Mouse (Mus musculus) v-Abl transformed pro-B cells (cell line): Measurements from ENCODE around the gene Ufsp1.
"Not testable (repeated sequence)": the region's sequence is repeated elsewhere in the genome, so short reads cannot be mapped to it uniquely, and the experiment has no call there.

ENCODE experiments used
- in situ Hi-C, 2 experiments: fragments of 400-800 bp; cut with MboI; formaldehyde crosslinking; loops; one replicate each; pipeline ENCODE4 v1.15.1; 2025; ENCODE audit not compliant: unreplicated experiment in 2 of 2

The Ufsp1 gene

DNA sequence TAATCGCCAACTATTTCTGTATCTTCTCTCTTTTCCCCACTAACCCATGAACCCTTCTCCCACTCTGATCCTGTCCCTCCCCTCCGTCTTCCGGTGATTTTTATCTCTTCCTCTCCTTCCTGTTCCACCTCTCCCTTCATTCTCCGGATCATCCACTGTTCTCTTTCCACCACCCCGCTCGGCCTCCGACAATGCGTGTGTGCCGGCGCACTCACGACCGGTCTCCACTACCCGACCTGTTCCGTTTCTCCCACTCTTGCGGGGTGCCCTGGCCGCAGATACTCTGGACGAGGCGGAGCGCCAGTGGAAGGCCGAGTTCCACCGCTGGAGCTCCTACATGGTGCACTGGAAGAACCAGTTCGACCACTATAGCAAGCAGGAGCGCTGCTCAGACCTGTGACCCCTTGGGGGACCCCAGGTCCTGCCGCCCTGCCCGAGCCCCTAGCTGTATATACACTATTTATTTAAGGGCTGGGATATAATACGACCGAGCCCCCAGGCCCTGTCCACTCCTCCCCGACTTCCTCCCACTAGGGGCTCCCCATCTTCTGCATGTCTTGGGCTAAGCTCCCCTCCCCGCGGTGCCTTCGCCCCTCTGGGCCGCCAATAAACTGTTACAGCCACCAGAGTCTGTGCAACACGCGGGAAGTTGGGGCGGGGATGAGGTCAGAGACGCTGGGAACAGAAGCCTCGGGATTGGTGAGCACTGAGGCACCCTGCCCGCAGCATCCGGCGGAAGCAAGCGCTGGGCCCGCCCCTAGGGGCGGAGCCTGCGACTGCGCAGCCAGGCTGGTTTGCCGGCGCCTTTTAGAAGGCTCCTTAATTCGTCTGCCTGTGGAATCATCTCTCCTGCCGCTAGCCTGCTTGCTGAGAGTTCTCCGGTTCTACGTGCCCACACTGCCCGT is at the start of gene Ufsp1:
Ufsp1 (plus strand) TSS at position 791 of the 905 bp plus-strand sequence.
- in situ Hi-C loops = loop anchor here (5.0 kb wide), 3 partner anchors 38 to 88 kb away; partner anchors contain the start of gene Slc12a9 (in 1 of the 2)

DNA sequence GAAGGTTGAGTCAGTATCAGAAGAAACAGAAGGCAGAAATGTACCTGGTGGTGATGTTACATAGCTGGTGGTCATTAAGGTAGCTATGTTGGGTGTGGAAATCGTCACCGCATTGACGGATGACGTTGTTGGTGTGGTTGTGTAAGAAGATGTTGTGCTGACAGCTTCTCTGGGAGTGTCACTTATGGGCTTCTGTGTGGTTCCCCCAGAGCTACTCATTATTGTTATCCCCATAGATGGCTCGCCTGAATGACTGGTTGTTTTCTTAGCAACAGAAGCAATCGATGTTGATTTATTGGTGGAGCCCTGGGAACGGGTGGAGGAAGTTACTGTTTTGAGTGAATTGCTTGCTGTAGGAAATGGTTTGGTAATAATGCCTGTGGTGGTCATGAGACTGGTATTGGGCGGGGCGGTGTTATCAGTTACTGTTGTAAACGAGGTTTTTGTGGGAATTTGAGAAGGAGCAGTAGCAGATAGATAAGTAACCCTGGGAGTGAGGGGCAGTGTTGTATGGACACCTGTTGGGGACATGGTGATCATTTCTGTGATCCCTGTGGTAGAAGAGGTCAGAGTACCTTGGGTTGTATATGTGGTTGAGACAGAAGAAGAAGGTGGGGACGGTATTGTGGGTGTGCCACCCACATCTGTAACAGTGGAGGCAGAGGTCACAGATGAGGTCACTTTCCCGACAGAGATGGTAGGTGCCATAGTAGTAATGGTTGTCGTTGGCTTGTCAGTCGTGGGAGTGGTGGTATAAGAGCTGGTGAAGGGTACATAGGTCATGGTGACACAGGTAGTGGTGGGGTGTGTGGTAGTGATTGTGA is 30.3 kb upstream of the Ufsp1 start:
- in situ Hi-C loops = no loop called here

DNA sequence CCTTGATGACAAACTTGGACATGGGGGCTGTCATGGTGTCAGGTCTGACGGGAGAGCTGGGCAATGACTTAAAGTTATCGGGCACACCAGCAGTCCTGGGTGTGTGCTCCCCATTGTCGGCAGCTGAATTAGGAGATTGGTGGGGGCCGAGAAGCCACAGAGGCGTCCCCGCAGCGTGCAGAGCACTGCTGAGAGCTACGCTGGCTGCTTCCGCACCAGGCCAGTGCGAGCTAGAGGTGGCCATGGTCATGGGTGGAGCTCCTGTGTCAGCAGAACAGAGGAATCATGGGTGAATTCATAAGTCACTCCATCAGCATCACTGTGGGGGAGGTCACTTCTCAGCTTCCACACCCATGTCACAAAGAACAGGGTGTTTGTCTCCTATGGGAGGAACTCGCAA is 29.6 kb upstream of the Ufsp1 start:
- in situ Hi-C loops = no loop called here

DNA sequence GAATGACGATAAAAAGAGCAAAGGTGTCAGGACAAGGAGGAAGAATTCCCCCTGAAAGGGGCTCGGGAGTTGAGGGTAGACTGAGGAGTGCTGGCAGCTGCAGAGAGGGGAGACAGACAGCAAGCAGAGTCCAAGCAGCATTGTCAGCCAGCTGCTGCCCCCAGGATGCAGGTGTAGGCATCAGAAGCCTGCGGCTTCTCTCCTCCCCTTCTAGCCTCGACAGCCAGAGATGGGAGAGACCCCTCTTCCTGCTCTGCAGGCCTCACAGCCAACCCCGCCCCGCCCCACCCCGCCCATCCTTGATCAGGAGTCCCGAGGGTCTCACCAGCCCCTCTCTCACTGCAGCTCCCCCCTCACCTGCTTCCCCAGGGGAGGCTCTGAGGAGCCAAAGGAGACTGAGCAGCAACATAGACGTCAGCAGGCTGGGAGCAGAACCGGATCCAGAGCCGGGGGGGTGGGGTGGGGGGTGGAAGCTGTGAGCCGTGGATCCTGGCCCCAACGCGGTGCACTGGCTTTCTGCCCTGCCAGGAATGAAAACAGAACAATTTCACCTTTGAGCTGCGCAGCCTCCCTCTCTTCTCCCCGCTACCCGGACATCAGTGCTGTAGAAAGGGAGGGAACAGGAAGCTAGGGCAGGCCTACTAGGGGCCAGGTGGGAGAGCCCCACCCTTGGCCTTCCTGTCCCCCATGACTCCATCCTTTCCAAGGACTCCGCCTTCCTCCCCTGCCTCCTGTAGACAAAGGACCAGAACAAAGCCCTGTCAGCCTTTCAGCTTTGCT is 26.1 kb upstream of the Ufsp1 start:
- in situ Hi-C loops = no loop called here

DNA sequence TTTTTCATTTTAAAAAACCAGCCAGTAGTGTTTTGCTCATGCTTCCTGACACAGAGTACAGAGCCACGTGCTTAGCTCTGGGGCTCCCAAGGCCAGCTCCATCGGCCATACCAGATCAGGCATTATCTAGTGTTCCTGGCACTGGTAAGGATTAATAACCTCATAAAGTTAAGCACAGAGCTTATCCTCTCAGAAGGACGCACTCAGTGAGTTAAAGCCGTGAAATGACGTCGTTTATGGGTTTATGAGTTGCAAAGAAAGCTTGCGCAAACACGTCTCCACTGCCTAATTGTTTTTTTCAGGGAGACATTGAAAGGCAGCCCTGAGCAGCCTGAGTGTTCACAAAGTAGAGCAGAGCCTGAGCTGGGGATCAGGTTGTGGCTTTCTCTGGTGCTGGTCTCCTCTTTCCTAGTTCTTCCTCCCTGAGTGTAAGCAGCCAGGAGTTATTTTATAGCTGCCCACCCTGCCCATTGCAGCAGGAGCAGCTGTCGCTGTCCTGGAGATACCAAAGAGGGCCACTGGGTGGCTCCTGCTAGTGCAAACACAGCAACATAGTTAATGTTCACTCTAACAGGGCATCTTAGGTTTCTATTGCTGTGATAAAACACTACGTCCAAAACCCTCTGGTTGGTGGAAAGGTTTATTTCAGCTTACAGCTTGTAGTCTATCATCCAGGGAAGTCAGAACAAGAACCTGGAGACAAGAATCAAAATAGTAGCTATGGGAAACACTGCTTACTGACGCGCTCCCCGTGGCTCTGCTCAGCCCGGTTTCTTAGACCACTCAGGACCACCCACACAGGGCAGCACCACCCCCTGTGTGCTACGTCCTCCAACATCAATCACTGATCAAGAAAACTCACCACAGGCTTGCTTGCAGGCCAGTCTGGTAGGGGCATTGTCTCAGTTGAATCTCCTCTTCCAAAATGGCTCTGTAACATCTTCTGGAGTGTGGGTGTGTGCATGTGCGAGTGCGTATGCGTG is 16.8 kb upstream of the Ufsp1 start:
- in situ Hi-C loops = no loop called here

DNA sequence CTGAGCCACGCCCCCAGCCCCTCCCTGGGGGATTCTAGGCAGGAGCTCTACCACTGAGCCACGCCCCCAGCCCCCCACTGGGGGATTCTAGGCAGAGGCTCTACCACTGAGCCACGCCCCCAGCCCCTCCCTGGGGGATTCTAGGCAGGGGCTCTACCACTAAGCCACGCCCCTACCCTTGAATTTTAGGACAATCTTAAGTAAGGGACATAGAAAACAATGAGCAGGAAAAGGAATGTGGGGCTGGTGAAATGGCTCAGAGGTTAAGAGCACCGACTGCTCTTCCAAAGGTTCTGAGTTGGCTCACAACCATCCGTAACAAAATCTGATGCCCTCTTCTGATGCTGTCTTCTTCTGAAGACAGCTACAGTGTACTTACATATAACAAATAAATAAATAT is 10.0 kb upstream of the Ufsp1 start:
- in situ Hi-C loops = not testable (repeated sequence)

DNA sequence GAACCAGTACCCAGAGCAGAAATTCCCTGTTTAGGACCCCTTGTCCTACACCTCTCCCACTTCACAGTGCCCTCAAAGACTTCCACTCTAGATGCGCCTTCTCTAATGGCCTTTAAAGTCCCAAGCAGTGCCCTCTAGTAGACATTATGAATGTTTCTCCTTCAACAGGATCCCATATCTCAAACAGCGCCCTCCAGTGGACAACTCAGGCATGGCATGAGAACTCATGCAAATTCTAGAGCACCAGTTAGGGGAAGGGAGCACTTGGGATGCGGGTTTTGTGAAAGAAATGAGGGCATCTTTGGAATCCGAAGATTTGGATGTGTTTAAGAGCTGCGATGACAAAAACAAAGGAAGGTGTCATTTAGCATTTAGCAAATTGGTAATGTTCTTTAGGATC is 9.4 kb upstream of the Ufsp1 start:
- in situ Hi-C loops = loop anchor here (5.0 kb wide), 3 partner anchors 97 to 153 kb away; no protein-coding TSS in a partner anchor

DNA sequence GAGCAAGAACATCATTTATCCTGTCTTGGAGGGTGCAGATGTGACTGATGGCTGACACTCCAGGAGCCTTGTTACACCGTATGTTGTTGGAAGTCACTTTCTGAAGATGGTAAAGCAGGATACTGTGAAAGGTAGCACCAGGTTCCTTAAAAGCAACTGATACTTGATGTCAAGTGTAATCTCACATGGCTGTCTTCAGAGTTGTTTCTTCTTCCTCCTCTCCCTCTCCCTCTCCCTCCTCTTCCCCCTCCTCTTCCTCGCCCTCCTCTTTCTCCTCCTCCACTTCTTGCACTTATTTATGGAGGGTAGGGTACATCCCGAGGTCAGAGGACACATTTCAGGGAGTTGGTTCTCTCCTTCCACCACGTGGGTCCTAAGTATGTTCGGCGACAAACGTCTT is 8.4 kb upstream of the Ufsp1 start:
- in situ Hi-C loops = loop anchor here (5.0 kb wide), 3 partner anchors 96 to 154 kb away; no protein-coding TSS in a partner anchor

DNA sequence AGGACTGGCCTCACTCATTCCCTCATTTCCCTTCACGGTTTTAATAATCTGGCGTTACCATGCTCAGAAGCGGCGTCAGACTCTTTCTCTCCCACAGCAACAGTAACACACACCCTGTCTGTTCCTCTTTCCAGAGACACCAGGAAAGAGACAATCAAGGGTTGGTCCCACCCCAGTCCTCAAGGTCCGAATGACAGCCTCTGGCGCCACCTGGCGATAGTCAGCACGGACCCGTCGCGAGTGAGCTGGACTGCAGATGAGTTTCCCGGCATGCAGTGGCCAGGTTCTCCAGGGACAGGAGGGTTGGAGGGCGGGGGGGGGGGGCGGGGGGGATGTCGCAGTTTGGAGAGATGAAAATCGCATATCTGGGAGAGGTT is 7.8 kb upstream of the Ufsp1 start:
- in situ Hi-C loops = loop anchor here (5.0 kb wide), 3 partner anchors 96 to 154 kb away; no protein-coding TSS in a partner anchor

DNA sequence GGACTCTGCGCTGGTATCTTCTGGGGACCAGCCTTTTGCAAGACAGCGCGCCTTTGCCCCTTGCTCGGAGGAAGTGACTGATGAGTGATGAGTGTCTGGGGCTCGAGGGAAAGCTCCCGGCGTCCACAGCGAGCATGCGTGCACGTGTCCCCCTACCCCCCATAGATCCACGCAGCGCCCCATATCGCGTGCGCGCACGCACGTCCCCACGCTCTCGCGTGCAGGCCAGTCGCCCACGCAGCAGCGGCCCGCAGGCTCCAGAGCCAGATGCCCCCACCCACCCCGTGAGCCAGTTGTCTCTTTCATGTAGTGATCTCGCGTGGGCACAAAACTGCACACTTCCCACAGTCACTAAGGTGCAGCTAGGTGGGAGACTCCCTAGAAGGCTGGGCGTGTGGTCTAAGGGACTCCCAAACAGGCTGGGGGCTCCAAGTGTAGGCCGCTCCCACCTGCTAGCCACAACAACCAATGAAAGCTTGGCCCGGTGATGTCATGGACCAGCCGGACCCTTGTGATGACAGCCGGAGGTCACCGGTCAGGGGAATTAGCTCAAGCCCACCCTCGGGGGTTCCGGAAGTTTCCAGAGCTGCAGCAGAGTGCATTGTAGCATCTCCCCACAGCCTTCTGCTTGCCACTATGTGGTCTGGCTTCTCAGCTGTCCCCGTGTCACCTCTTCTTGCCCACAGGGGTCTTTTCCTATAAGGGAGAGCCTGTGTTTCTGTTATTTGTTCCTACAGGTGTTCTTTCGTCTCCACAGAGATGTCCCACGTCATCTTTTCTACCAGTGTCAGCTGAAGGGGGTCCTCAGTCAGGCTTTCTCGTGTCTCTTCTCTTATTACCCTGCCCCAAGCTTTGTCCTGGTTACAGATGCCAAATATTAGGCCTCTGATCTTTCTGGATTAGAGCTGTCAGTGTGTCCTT is 7.1 kb upstream of the Ufsp1 start, which contains the start of gene Ache:
Ache (plus strand) TSS at position 488 of the 921 bp plus-strand sequence.
- in situ Hi-C loops = loop anchor here (5.0 kb wide), 3 partner anchors 95 to 155 kb away; no protein-coding TSS in a partner anchor

DNA sequence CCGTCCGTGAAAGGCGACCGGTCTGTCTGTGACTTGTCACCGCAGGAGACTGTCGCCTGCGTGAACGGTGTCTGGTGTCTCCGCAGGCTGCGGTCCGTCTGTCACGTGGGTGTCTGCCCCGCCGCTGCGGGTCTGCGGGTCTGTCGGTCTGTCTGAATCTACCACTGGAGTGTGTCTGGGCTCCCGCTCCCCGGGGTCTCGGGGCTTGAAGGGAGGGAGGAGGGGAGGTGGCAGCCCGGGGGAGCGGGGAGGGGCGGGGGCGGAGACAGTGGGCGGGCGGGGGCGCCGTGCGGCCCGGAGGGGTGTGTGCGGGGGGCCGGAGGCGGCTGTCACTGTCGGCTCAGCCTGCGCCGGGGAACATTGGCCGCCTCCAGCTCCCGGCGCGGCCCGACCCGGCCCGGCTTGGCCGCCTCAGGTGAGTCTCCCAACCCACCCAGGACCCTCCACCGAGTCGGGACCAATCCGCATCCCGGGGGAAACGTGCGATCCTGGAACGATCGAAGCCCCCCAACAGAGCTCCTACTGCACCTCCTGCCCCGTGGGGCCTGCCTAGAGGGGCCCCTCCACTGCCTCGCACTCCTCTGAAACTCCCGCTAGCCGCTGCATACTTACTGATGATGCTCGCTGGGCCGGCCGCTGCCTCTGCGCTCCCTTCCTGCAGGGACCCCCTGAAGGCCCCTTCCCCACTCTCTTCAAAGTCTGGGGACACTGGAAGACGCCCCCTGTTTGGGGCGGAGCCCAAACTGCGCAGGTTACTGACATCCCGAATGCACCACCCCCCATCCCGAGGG is 6.3 kb upstream of the Ufsp1 start:
- in situ Hi-C loops = loop anchor here (5.0 kb wide), 3 partner anchors 94 to 156 kb away; no protein-coding TSS in a partner anchor

DNA sequence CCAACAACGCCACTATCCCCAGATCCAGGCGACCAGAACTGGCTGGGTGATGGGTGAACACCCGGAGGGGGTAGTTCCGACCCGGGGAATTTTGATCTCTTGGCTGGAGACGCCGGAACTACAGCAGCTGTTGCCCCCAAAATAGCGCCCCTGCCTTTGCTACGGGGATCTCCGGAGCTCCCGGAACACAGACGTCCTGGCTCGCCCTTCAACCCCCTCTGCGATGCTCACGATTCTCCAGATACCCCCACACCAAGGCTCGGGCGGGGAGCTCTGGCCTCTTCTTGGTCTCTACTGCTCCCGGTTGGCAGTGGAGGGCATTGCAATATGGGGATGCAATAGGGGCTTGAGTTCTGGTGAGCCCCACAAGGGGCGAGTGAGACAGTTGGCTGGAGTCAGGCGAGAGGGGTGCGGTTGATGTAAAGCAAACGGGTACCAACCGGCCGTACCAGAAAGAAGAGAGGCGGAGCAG is 5.4 kb upstream of the Ufsp1 start:
- in situ Hi-C loops = loop anchor here (5.0 kb wide), 3 partner anchors 93 to 157 kb away; no protein-coding TSS in a partner anchor

DNA sequence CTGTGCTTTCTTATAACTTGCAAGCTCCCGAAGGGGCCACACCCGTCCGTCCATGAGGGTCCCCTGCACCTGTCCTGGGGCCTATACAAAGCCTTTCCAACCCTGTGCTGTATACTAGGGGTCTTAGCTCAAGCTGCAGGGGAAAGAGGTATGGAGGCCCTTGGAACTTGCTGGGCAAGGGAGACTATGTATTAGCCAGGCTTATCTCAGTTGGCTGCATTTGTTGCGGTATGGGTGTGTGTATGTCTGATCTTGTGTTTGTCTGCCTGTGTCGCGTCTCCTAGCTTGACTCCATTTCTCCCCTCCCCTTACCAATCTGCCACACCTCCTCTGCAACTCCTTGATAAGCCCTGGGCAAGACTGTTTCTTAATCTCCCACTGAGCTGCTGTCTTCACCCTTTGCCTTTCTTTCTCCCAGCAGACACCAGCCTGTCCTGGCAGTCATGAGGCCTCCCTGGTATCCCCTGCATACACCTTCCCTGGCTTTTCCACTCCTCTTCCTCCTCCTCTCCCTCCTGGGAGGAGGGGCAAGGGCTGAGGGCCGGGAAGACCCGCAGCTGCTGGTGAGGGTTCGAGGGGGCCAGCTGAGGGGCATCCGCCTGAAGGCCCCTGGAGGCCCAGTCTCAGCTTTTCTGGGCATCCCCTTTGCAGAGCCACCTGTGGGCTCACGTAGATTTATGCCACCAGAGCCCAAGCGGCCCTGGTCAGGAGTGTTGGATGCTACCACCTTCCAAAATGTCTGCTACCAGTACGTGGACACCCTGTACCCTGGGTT is 4.7 kb upstream of the Ufsp1 start:
- in situ Hi-C loops = loop anchor here (5.0 kb wide), 5 partner anchors 43 to 157 kb away; partner anchors contain the start of gene Slc12a9 (in 1 of the 2)

DNA sequence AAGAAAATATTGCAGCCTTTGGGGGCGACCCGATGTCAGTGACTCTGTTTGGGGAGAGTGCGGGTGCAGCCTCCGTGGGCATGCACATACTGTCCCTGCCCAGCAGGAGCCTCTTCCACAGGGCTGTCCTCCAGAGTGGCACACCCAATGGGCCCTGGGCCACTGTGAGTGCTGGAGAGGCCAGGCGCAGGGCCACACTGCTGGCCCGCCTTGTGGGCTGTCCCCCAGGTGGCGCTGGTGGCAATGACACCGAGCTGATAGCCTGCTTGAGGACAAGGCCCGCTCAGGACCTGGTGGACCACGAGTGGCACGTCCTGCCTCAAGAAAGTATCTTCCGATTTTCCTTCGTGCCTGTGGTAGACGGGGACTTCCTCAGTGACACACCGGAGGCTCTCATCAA is 3.8 kb upstream of the Ufsp1 start:
- in situ Hi-C loops = loop anchor here (5.0 kb wide), 3 partner anchors 42 to 92 kb away; partner anchors contain the start of gene Slc12a9 (in 1 of the 2)

DNA sequence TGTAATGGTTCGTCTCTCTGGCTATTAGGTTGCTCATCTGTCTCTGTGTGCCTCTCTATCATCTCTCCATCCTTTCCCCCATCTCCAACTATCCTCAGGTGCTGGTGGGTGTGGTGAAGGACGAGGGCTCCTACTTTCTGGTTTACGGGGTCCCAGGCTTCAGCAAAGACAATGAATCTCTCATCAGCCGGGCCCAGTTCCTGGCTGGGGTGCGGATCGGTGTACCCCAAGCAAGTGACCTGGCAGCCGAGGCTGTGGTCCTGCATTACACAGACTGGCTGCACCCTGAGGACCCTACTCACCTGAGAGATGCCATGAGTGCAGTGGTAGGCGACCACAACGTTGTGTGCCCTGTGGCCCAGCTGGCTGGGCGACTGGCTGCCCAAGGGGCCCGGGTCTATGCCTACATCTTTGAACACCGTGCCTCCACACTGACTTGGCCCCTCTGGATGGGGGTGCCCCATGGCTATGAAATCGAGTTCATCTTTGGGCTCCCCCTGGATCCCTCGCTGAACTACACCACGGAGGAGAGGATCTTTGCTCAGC is 3.0 kb upstream of the Ufsp1 start:
- in situ Hi-C loops = loop anchor here (5.0 kb wide), 3 partner anchors 41 to 91 kb away; partner anchors contain the start of gene Slc12a9 (in 1 of the 2)

DNA sequence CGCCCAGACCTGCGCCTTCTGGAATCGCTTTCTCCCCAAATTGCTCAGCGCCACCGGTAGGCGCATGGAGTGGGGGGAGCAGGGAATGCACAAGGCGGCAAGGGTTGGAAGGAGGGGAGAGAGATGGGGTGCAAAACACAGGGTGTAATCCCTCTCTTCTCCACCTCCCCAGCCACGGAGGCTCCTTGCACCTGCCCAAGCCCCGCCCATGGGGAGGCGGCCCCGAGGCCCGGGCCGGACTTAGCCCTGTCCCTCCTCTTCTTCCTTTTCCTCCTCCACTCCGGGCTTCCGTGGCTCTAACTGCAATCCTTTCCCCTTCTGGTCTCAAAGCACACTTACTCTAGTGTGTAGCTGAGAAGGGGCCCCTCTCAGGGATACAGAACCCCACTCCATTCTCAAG is 1.1 kb upstream of the Ufsp1 start:
- in situ Hi-C loops = loop anchor here (5.0 kb wide), 3 partner anchors 39 to 89 kb away; partner anchors contain the start of gene Slc12a9 (in 1 of the 2)
